Mouse (Mus musculus) ES-Bruce4 (cell line): Measurements from ENCODE around the gene Pld1.

ENCODE experiments used
- CTCF ChIP-seq: IDR thresholded peaks from one replicate; pipeline ENCODE4 v1.8.1; 2011; ENCODE audit warnings: low read depth, low read length
- EP300 ChIP-seq: IDR thresholded peaks from 2 replicates; pipeline ENCODE4 v1.6.1; 2011; ENCODE audit warnings: low read depth, low read length; ENCODE audit not compliant: insufficient read depth
- POLR2A ChIP-seq: IDR thresholded peaks from one replicate; pipeline ENCODE4 v1.8.1; 2011; ENCODE audit warnings: low read length; ENCODE audit not compliant: insufficient read depth

- no peak for TF ChIP-seq CTCF
- no peak for TF ChIP-seq POLR2A
- TF ChIP-seq EP300: no peak
These were observed 14.5 kb upstream of the Pld1 start for GRCm38 (mm10) chr3:27924037-27924436.
